Mouse (Mus musculus) intestine, postnatal 0 days (tissue): ENCODE data around the gene Gm20532. TPM values are rescaled to one million over a fixed set of nuclear protein-coding genes. Genes with fewer than 3 reads are reported as not detected.

Experiments used
- ATAC-seq: fragments of 200-750 bp; cut with Nextera tagmentation; 2 replicates; pipeline ENCODE4 v1.8.0; 2017; ENCODE audit warnings: mild to moderate bottlenecking, moderate TSS enrichment, moderate library complexity
- H3K27ac ChIP-seq: fragments of 300-500 bp; sonication (generic); 2 replicates; pipeline ENCODE4 v1.5.1; 2014; ENCODE audit warnings: mild to moderate bottlenecking, low read depth, low read length, moderate library complexity
- H3K27me3 ChIP-seq: fragments of 300-500 bp; sonication (generic); replicated peaks from 2 replicates; pipeline ENCODE4 v1.6.1; 2014; ENCODE audit warnings: low read length, mixed read lengths; ENCODE audit not compliant: control insufficient read depth, insufficient read depth
- H3K36me3 ChIP-seq: fragments of 300-500 bp; sonication (generic); 2 replicates; pipeline ENCODE4 v1.6.1; 2014; ENCODE audit warnings: mild to moderate bottlenecking, moderate library complexity; ENCODE audit not compliant: control insufficient read depth, insufficient read depth
- H3K4me1 ChIP-seq: fragments of 300-500 bp; sonication (generic); replicated peaks from 2 replicates; pipeline ENCODE4 v1.6.1; 2014; ENCODE audit warnings: antibody characterized with exemption, low read length, mixed read lengths; ENCODE audit not compliant: control insufficient read depth, insufficient read depth
- H3K4me2 ChIP-seq: fragments of 300-500 bp; sonication (generic); replicated peaks from 2 replicates; pipeline ENCODE4 v1.6.1; 2014; ENCODE audit warnings: low read depth, mild to moderate bottlenecking, moderate library complexity
- H3K4me3 ChIP-seq: fragments of 300-500 bp; sonication (generic); 2 replicates; pipeline ENCODE4 v1.5.1; 2014; ENCODE audit warnings: low read depth, low read length
- H3K9ac ChIP-seq: fragments of 300-500 bp; sonication (generic); 2 replicates; pipeline ENCODE4 v1.6.1; 2014; ENCODE audit warnings: mild to moderate bottlenecking, low read depth, low read length
- H3K9me3 ChIP-seq: fragments of 300-500 bp; sonication (generic); 2 replicates; pipeline ENCODE4 v1.6.1; 2016; ENCODE audit warnings: mixed run types; ENCODE audit not compliant: control insufficient read depth
- CTCF ChIP-seq: sonication (generic); IDR thresholded peaks from 2 replicates; pipeline ENCODE4 v1.5.1; 2016; ENCODE audit warnings: low read depth, mild to moderate bottlenecking, control low read depth, antibody characterized with exemption, moderate library complexity
- WGBS: fragments of 180-500 bp; shearing (Covaris S2); extraction: QIAGEN DNeasy Blood & Tissue Kit; methylation state at CpG from one replicate; pipeline ENCODE4 v1.1.7; 2014; 5-methylcytosine and 5-hydroxymethylcytosine counted together
- polyA plus RNA-seq: library from polyadenylated mRNA; unstranded; fragments of >200 nt; fragmentation: Nextera tagmentation; extraction: Ambion mirVana; gene quantifications from 2 replicates; pipeline ENCODE4 v1.2.1, GENCODE M21; 2015

The Gm20532 gene
- polyA plus RNA-seq, 1 experiment from 2014 or later: not detected

- no peak for TF ChIP-seq CTCF
- Histone ChIP-seq H3K36me3 (peaks cover 40% of the 10 kb centered on the region), H3K9ac (peak overlapping the region; percentile 26; the same call in 1 of the 2 replicates), H3K4me2 (peak overlapping the region; percentile 37), H3K27ac (no peak overlapping the region), H3K9me3 (no peaks in the 10 kb centered on the region), H3K4me1 (0 out of 2 replicates have a peak, but pooled peaks cover 3% of the 10 kb centered on the region), H3K4me3 (no peak overlapping the region), H3K27me3 (no peaks in the 10 kb centered on the region)
- no peak for ATAC-seq
- WGBS: 84% methylated on average over 7 of the region's 7 CpGs
Measured at GRCm38 (mm10) chr2:26590962-26591361, 4.5 kb downstream of the Gm20532 start.

- H3K4me3 ChIP-seq: no peak overlapping the region
- no peaks in the 10 kb centered on the region for H3K27me3 ChIP-seq
- H3K9ac ChIP-seq: 0 out of 2 replicates have a peak overlapping the region, but pooled peaks have one; percentile 26
- no peak for ATAC-seq
- peaks cover 44% of the 10 kb centered on the region for H3K36me3 ChIP-seq
- H3K4me1 ChIP-seq: 0 out of 2 replicates have a peak, but pooled peaks cover 3% of the 10 kb centered on the region
- H3K9me3 ChIP-seq: no peaks in the 10 kb centered on the region
- peak overlapping the region; percentile 37 for H3K4me2 ChIP-seq
- 84% methylated on average over 12 of the region's 12 CpGs for WGBS
- no peak overlapping the region for H3K27ac ChIP-seq
- TF ChIP-seq CTCF: no peak
Measured at GRCm38 (mm10) chr2:26591416-26591815, 5.0 kb downstream of the Gm20532 start.

GRCm38 (mm10) chr2:26593211-26594021 is 7.0 kb downstream of the Gm20532 start:
- ATAC-seq: no peak
- Histone ChIP-seq H3K4me1 (0 out of 2 replicates have a peak, but pooled peaks cover 3% of the 10 kb centered on the region), H3K4me2 (no peak overlapping the region), H3K9me3 (no peaks in the 10 kb centered on the region), H3K9ac (no peak overlapping the region), H3K27me3 (no peaks in the 10 kb centered on the region), H3K27ac (no peak overlapping the region), H3K36me3 (peaks cover 51% of the 10 kb centered on the region), H3K4me3 (no peak overlapping the region)
- 47% methylated on average over 9 of the region's 9 CpGs for WGBS
- TF ChIP-seq CTCF: no peak

- H3K4me3 ChIP-seq: no peak overlapping the region
- no peak overlapping the region for H3K9ac ChIP-seq
- H3K4me2 ChIP-seq: no peak overlapping the region
- peaks cover 51% of the 10 kb centered on the region for H3K36me3 ChIP-seq
- ATAC-seq: peak; percentile 46
- H3K4me1 ChIP-seq: 0 out of 2 replicates have a peak, but pooled peaks cover 3% of the 10 kb centered on the region
- H3K27ac ChIP-seq: no peak overlapping the region
- 44% methylated on average over 9 of the region's 9 CpGs for WGBS
- peak; percentile 76 for TF ChIP-seq CTCF
- H3K9me3 ChIP-seq: no peaks in the 10 kb centered on the region
- no peaks in the 10 kb centered on the region for H3K27me3 ChIP-seq
Measured at GRCm38 (mm10) chr2:26594022-26594346, 7.5 kb downstream of the Gm20532 start.

GRCm38 (mm10) chr2:26594461-26594933 is 8.1 kb downstream of the Gm20532 start:
- 59% methylated on average over 7 of the region's 7 CpGs for WGBS
- H3K4me2 ChIP-seq: peak overlapping the region; percentile 13; the same call in 1 of the 2 replicates

DNA sequence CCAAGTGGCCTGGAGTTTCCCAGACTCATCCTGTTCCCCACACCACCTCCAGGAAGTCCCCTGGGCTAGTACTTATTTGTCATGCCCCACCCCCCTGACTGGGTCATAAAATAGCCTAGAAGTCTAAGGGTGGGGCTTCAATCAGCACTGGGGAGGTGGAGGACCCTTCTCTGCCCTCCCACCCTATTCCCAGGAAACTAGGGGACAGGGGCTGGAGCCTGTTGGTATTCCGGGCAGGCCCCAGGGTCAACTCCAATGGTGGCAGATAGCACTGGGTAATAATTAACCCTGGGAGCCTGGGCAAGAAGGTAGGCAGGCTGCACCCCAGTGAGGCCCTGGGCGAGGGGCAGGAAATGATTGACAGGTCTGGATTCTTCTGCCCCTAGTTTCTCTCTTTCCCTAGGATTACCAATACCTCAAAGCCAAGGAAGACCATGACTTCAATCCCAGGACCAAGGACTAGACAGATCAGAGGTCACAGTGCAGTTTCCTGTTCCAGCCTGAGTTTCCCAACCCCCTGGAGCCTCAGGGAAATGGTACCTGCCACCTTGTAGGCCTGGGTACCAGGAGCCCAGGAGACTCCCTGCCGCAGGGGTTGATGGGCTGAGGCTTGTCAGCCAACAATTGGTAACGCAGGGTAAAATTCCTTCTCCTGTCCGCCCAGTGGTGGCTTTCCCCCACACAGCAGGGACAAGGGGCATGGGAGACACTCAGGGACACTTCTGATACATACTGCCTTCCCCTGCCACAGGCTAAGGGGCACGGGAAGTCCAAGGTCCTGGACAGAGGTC is 8.7 kb downstream of the Gm20532 start:
- Histone ChIP-seq H3K4me2 (peak overlapping the region; percentile 30; the same call in 1 of the 2 replicates), H3K36me3 (peaks cover 49% of the 10 kb centered on the region), H3K27me3 (no peaks in the 10 kb centered on the region), H3K4me3 (no peak overlapping the region), H3K27ac (peak overlapping the region; percentile 51), H3K9ac (no peak overlapping the region), H3K9me3 (no peaks in the 10 kb centered on the region), H3K4me1 (0 out of 2 replicates have a peak, but pooled peaks cover 3% of the 10 kb centered on the region)
- ATAC-seq: peak; percentile 76
- WGBS: 28% methylated on average over 6 of the region's 6 CpGs
- TF ChIP-seq CTCF: no peak

More at GRCm38 (mm10) chr2:26594461-26594933, 8.1 kb downstream of the Gm20532 start:
- Histone ChIP-seq H3K36me3 (peaks cover 51% of the 10 kb centered on the region), H3K9me3 (no peaks in the 10 kb centered on the region), H3K27ac (peak overlapping the region; percentile 51), H3K27me3 (no peaks in the 10 kb centered on the region), H3K9ac (no peak overlapping the region), H3K4me3 (no peak overlapping the region), H3K4me1 (0 out of 2 replicates have a peak, but pooled peaks cover 3% of the 10 kb centered on the region)
- peak; percentile 12; the same call in 1 of the 2 replicates for ATAC-seq
- no peak for TF ChIP-seq CTCF
